Mouse (Mus musculus) thymus, postnatal 4 days (tissue): Measurements from ENCODE around the gene Aunip.
A peak's percentile ranks its signal among the peaks of the same experiment; 100 is the strongest.

Source experiments
- DNase-seq: peaks from one replicate; pipeline ENCODE4 v3.0.0; 2021

The Aunip gene

DNA sequence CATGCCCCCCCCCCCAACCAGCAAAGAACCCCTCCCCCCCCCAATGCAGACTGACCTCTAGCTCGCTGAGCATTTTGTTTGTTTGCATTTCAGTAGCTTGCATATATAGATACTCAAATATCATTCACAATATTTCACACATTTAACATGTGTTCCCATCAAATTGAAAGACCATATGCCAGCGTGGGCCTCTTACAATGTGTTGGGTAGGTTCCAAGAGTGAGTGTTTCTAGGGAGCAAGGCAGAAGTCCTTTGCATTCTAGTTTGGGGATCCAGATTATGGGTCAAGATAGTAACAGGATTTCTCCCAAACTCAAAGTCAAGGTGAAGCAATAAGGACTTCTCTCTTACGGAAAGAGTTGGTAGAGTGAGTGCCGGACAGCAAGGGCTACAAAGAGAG, 7.7 kb downstream of the Aunip start:
- DNase-seq, result no peak

DNA sequence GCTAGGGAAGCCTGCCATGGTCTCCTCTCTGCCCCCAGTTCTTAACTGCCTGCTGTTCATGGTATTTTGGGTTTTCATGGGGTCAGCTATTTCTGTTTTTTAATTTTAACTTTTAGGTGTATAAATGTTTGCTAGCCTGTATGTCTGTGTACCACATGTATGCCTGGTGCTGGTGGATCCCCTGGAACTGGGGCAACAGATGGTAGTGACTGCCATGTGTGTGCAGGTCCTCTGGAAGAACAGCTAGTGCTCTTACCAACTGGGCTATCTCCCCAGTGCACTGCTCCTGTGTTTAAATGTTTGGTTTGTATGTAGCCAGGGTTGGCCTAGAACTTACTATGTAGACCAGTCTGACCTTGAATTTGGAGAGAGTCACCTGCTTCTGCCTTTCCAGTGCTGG, 8.5 kb downstream of the Aunip start:
- no peak for DNase-seq

DNA sequence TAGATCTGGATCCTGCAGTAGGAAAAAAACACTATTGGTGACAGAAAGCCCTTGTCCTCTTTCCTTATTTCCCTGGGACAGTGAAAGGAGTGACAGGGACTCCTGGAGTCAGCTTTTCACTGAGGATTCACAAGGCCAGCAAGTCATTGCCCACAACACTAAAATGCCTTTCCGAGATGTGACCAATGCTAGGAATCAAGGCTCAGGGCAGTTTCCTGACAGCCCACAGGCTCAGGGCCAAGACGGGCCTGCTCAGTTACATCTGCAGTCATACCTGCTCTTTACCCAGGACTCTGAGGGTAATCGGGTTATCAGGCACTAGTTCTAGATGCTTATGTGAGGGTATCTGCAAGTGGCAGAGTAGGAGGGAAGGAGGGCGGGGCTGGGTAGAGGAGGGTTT, 12.6 kb downstream of the Aunip start:
- DNase-seq, result no peak

DNA sequence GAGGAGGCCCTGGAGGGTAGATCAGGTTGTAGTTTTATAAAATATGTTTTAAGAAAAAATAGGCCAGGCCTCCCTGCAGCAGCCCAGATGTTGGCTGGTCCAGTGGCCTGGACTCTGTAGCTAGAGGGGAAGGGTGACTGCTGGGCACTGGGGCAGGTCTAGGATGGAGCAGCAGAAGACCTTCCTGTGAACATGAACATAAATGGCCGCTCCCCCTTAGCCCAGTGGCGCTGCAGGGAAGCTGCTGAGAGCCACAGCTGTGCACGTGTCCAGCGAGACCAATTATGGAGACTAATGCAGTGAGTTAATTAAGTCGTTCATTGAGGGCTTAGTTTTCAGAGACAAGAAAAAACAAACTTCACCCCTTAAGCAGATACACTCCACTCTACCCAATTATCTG, 15.0 kb downstream of the Aunip start:
- DNase-seq, result no peak

DNA sequence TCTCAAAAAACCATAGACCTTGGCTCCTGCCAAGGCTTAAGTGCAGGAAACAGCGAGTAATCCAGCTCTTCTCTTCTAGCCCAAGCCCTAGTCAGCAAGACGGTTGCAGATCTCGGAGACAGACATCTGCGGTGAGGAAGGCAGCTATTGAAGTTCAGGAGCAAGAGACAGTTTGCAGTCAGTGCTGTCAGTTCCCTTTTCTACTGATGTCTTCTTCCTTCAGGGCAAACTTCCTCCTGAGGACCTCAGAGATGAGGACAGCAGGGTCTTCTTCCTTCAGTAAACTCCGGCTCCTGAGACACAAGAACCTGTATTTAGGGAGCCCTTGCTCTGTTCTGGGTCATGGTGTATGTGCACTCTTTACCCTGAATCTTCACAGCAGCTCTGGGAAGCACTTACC, 15.4 kb downstream of the Aunip start:
- DNase-seq, result no peak

DNA sequence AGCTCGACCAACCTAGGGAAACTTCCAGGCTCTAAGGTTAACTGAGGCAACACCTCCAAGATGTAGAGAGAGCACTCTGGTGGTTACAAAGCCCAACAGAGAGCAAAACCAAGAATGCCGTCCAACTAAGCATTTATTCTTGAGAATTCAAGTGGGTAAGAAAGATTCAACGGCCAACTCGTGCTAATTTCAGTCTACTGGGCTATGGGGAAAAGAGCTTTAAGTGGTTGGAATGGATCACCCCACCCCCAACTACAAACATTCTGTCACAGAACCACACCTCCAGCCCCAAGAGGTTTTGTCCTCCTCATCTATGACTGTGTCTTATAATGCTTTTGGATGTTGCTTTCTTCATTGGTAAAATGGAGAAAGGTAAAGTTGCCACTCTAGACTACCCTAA, 22.1 kb downstream of the Aunip start:
- DNase-seq, result no peak

DNA sequence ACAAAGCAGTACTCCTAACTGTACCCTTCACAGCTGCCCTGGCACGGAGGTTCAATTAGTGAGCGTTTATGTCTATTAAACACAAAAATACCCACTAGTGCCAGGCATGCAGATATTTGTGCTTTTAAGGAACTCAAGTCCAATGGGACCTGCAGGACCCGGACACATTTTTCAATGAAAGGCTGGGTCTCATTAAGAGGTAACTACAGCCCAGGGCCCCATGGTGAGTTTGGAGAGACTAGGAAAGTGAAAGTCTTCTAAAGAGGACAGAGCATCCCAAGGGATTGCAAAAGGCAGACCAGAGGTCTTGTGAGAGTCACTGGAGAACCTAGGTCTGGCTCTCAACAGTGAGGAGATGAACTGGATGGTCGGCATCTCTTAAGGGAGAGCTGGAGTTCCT, 22.6 kb downstream of the Aunip start:
- no peak for DNase-seq

DNA sequence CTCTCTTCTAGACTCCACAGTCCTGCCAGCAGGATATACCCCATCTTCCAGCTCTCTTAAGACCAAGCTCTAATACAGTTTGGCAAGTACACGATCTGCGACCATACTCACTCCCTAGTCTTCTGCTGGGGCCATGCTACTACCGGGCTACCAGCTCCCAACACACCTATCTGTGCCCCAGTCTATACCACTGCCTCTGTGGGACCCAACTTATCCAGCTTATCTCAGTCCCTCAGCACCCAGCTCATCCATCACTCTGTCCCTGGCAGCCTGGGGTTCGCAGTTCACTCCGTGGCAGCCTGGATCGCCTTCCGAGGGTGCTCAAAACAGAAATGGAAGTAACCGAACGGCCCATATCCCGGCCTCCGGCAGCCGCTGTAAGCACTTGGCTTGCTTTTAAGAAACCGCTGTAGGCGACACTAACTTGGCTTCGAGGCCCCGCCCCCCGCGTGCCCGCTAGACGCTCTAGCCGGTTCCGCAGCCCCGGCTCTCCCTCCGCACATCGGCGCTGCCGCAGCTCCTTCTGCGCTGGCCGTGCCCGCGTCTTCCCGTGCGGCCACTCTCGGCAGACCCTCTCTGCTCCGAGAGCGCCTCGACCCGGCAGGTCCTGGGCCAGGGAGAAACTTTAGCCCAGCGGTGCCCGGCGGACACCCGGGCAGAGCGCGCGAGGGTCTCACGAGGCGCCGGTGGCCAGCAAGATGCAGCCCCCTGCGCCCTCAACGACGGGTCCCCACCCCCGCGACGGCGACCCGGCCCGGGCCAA, 23.5 kb downstream of the Aunip start:
- DNase-seq, result peak; percentile 92

DNA sequence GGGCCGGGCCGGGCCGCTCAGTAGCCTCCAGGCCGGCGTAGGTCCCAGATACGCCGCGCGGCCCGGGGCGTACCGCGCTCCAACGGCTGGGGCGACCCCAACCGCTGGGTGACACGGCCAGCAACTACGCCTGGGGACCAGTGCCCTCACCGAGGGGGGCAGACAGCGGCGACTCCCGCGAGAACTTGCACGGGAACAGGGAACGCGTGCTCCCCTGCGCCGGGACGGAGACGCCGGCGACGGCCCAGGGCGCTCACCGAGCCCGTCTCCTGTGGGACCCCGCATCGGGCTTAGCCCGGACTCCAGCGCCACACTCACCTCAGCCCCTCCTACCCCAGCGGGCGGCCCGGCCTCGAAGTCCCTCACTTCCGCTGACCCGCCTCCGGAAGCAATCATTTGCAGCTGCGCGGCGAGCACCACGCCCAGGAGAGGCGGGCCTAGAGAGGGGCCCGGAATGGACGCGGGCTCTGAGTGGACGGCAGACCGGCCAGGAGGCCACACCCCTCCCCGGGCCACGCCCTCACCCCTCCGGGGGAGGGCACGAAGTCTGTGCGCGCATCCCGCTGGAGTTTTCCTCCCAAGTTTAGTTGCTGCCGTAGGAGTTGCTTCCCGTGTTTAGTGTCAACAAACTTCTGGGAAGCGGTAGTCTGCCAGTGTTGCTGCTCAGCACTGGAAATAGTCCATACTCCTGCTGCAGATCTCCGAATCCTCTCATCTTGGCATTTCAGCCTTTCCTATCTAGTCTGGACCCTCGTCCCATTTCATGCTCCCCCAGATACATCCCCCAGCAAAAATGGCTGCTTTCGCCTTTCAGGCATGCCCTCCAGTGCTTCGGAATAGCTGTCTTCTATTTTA, 24.4 kb downstream of the Aunip start, which contains the start of gene Mtfr1l:
Mtfr1l (minus strand) TSS at position 456 of the 855 bp plus-strand sequence.
- peak; percentile 96 for DNase-seq

DNA sequence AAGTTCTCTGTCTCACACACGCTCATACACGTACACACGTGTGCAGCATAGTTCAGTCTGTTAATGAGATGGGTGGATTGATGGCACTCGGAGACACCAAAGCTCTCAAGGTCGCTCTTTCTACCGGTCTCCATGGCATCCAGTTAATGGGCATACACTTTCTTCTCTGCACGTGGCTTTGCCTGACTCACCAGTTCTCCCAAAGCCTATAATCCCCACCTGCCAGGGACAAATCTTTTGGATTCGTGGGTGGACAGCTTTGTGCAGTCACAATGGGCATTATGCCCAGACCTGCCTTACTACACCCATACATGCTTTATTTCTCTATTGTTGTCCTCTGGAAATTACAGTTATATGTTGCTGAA, 25.0 kb downstream of the Aunip start:
- DNase-seq, result no peak

DNA sequence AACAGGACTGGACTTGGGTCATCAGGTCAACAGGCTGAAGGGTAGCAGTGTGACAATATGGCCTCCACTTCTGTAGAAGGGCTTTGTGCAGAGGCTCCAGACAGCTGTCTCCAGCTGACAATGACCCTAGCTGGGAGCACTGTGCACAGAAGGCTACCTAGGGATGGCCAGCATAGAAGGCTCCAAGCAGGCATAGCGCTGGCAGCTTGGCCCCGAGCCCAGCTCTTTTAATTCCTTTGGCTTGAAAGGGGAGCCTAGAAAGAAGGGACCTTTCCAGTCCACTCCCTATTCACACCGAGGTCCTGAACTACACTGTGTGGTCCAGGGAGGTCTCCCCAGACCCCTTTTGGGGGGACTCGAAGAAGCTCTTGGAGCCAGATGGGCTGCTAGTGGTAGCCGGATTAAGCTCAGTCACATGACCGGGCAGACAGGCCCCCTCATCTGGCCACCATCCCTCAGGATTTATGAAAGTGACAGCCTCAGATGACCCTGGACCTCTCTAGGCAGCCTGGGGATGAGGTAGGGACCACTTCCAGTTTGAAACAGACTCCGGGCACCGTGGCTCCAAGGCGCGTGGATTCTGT, 28.3 kb downstream of the Aunip start:
- DNase-seq, result no peak

DNA sequence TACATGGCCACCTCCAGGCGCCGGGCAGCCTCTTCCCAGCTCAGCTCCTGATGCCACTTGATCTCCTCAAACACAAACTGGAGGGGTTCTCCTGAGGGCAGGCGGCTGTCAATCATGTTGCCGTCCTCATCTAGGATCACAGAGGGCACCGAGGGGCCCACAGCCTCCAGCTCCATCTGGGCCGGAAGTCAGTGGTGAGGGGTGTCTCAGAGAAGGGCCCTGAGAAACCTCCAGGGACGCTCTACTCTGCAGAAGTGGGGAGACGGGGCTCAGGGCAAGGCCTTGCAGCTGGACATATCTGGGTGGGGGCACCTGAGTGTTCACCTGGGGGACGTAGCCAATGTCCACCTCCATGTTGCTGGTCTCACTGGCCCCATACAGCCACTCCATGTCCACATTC, 31.9 kb downstream of the Aunip start:
- DNase-seq, result peak; percentile 60

DNA sequence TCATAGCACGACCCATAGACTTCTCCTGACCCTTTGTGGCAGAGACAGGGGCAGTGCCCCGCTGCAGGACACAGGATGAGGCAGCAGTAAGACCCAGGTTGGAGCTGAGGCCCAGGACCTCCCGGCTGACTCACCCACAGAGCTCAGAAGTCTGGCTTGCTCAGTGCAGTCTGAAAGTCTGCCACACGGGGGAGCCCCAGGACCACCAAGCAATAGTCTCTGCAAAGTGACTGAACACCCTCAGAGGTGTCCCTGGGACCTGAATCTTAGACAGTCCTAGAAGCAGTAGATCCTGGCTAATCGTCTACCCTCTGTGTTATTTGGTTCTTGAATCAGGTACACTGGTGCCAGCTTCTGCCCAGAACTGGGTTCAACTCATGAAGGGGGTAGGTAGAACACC, 32.5 kb downstream of the Aunip start:
- peak; percentile 97 for DNase-seq

DNA sequence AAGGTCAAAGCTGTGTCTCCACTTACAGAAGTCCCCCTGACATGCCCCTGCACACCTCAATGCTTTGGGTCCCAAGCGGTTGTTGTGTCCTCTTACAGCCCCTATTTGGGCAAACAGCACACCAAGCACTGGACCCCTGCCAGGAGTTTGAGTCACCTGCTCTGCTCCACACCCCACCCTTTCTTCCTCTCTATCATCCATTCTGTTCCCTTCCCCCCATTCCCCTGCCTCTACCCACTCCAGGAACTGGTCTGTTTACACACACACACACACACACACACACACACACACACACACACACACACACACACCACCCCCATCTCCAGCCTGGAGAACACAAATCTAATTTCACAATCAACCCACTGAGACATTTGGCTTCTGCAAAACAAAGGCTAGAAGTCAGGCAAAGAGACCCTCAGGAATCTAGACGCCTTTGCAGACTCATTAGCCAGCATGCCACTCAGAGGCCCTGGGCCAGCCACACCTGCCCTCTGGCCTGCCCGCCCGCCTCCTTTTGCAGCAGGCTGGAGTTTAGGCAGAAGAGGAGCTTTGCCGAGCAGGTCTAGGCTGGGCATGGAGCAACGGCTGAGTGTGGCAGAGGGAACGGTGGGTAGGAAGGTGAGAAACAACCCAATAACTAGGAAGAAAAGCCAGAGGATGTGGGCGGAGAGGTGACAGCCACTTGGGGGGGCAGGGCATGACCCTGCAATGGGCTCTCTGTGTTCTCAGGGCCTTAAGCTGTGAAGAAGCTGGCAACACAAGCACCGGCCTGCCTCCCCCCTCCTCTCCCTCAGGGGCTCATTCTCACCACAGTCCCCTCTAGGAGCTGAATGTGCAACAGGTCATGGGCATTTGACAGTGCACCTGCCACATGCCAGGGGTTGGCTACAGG, 36.3 kb downstream of the Aunip start:
- no peak for DNase-seq

DNA sequence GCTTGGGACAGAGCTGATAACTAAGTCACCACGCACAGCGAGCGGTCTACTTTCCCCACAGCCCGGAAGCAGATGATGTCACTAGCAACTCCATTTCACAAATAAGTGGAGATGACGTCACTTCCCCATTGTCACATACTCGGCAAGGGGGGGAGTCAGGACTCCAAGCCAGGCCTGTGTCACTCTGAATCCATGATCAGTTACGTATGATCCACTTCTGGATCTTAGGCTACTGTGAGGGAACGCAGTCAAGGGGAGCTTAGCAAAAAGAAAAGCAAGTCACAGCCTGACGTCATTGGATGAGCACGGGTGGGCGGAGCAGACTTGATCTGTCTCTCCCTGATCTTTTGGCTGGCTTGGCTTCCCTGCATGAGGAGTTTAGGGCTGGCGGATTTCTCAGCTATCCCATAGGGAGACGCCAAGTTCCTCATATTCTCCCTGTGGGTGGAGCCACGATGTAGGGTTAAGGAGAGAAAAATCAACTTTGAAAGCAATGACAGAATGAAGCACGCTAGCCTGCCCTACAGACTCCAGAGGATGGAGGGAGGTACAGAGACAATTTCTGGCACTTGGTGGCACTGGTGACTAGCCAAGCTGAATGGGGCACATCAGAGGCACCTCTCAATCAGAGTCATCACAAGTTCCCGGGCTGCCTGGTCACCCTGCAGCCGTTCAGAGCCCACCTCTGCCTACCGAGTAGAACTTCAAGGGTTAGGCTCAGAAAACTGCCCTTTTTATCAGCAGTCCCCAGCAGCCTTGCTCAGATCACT, 37.6 kb downstream of the Aunip start:
- no peak for DNase-seq

DNA sequence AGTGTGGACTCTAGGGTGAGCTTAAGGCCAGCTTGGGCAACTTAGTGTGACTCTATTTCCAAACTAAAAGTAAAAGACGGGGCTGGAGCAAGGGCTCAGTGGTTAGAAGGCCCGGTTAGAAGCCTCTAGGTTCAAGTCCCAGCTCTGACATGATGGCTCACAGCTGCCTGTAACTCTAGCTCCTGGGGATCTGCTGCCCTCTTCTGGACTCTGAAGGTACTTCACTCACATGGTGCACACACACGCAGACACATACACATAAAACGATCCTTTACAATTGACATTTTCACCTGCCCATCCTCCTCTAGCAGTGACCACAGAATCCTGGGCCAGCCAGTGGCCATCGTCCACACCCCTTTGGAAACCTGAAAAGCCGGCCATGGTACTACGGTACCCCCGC, 39.1 kb downstream of the Aunip start:
- no peak for DNase-seq

DNA sequence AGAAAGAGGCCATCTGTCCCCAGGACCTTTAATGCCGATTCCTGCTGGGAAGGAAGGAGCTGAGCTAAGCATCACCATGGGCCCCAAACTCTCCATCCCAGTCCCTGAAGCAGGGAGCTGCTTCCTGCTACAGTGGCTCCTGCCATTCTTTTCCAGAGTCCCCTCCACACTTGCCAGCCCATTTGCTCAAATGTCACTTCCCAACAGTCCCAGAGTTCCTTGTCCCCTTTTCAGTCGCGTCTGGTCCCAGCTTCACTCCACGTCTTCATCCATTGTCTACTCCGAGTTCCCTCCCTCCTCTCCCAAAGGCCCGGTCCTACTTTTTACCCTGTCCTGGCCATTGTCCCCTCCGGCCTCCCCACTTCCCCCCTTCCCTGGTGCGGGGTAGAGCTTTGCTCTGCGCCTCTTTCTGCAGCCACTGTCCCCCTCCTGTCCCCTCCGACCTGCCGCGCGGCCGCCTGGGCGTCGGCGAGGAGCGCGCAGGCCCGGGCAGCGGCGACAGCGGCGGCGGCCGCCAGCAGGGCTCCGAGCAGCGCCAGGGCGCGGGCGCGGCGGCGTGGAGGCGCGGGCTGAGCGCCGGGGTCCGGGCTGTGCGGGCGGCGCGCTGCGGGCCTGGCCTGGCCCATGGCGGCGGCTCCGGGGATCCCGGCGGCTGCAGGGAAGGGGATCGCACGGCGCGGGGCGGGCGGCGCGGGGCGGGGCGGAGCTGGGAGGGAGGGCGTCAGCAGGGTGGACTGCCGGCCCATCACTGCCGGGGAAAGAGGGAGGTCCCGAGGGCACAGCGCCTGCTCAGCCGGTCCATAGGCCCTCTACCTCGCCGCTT, 40.9 kb downstream of the Aunip start, which contains the start of gene Selenon:
Selenon (minus strand) TSS at position 673 of the 823 bp plus-strand sequence.
- DNase-seq, result peak; percentile 41

DNA sequence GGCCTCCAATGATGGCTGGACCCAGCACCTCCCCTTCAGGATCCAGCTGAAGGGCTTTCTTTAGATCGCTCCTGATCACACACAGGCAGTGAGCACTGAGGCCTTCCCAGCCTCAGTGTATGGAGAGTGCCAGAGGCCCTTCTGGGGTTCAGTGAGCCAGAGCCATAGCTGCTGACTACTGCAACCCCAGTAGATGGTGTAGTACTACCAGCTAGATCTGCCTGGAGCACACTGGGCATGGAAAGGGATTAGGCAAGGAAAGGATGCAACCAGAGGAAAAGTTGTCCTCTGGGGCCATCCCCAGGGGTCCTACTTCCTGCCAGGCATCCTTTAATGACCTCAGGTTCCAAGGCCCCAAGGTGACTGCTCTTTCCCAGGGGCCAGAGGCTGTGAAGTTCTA, 42.8 kb downstream of the Aunip start:
- no peak for DNase-seq

DNA sequence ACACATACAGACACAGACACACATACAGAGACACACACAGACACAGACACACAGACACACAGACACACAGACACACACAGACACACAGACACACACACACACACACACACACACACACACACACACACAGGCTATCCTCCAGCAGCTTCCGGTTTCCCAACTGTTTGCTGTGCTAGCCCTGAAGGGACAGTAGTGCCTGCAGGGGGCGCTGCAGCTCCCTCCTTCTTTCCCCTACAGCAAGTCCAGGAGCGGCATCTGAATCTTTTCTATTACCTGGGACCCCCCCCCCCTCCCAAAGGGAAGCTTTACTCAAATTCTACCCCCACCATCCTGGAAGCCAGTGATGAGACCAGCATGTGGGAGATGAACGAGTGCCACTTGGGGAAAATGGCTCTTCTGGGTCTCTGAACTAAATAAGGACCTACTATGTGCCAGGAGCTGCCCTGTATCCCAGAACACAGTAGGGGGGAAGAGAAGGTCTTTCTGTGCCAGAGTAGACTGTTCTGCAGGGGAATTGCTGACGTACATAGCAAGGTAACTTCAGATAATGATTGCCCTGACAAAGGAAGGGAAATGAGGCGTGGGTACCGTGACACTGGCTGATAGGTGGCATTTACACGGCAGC, 45.3 kb downstream of the Aunip start:
- DNase-seq, result peak; percentile 60

DNA sequence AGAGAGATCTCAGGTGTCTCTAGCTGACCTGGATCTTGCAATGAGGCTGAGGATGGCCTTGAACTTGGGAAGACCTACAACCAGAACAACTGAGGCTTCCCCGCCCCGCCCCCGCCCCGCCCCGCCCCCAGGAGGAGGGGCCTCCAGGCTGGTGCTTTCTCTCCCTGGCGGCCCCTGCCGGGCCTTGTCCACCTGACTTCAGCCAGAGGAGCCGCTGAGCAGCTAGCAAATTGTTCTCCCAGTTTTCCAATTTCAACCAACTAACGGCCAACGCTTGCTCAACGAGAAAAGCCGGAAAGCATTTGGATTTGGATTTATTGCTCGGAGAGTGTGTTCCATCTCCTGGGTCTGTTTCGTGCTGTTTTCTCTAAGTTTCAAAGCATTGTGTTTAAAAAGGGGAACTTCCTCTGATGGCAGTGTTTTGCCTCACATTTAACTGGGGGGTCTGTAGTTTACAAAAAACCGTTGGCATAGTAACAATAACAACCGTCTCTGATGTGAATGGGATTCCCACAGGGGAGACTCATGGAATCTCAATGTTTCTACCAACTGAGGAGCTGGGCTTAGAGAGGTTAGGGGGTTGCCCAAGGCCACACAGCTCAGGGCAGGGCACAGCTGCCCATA, 46.9 kb downstream of the Aunip start:
- DNase-seq, result peak; percentile 42
